Mouse (Mus musculus) adipocyte (in vitro differentiated cells): ENCODE results near the gene Card6.
"Not testable (repeated sequence)": the region's sequence is repeated elsewhere in the genome, so short reads cannot be mapped to it uniquely, and the experiment has no call there.

Experiments
- DNase-seq: peaks from one replicate; pipeline ENCODE4 v3.0.0-alpha.2; 2016; ENCODE audit warnings: low spot score

Gene Card6

DNA sequence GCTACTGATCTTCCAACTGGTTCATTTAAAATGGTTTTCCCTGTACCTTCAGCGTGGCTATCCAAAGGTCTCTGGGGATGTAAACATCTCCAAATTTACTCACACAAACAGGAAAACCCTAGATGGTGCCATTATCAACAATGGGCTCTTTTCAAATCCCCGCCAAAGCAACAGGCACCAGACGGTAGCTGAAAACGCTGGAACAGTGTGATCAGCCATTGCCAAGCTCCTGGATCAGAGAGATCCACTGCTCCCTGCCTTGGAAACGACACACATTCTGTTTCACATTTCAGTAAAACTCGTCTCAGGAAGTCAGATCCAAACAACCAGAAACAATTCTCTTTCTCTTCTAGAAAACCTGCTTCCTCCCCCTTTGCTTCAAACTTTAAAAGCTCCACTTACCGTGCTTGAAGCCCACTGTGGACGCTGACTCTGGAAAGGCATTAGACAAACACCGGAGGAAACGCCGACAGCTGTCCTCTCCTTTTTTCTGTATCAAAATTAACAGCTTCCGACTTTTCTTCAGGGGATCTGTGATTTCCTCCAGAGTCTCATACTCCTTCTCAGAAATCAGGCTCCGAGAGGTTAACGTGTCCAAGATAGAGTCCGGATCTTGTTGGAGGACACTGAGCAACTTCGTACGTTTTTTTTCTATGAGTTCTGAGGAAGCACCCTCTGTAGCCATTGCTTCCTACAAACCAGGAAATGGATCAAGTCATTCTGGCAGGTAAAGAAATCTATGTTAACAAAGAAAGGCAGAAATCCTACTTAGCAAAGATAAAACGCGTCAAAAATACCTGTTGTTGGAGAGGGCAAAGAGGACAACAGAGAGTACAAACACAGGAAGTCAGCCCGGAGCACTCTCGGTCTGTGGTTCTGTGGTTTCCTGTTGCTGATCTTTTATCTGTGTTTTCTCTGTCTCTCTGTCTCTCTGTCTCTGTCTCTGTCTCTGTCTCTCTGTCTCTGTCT, at the start of gene Card6:
Card6 (minus strand) TSS at position 854 of the 969 bp plus-strand sequence.
- DNase-seq, result no peak

DNA sequence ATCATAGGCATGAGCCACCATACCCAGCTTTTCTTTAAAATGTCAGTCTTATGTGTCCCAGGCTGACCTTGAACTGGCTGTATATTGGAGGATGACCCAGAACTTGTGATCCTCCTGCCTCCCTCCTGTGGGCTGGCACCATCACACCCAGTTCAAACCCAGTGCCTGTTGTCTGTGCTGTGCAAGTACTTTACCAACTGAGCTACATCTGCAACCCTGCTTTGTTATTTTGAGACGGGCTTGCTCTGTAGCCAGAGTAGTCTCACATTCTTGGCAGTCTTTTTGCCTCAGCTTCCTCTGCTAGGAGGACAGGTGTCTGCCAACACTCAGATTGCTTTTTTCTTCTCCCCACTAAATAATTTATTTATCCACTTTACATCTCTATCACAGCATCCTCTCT, 49.0 kb upstream of the Card6 start:
- DNase-seq, result no peak

DNA sequence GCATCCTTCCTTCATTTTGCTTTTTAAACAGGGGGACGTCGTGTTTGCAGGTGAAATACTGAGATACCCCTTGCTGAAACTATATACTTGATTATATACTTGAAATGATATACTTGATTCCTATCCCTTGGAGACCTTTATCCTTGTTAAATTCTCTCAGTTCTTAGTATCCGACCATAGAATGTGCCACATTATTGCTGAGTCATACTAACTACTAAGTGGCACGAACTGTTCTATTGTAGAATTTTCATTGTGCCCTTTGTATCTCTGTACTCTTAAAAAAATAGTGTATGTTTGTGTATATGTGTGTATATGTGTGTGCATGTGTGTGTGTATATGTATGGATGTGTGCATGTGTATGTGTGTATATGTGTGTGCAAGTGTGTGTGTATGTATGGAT, 48.0 kb upstream of the Card6 start:
- DNase-seq, result no peak

DNA sequence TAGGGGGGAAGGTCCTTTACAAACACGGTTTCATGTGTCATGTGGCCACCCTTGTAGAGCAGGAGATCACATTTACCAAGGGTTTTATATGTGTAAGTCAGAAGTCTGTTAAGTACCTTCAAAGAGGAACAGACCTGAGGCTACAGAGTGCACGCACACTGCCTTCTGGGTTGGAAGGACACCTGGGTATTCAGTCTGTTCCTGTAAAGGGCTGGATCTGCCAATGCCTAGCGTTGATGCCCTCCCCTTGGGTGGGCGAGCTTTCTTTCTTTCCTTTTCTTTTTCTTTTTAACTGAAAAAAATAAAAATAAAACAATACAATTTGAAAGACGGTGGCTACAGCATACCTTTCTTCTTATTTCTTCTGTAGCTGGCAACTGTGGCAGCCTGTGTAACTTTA, 46.8 kb upstream of the Card6 start:
- DNase-seq, result no peak

DNA sequence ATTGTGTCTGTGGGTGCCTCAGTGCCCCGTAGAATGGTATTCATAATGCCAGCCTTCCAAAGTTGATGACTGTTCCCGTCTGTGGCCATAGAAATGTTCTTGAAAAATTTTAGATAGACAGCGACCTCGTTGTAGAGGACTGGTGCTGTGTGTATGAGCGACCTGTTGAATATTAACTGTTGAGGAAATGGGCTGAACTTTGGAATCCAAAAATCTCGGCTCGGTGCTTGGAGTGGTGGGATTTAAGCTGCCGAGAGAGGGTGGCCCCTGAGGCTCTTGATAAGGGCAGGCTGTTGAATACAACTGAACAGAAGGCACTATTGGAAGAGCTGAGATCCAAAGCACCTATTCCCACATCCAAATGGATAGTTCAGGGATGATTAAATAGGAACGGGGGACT, 46.3 kb upstream of the Card6 start:
- no peak for DNase-seq

DNA sequence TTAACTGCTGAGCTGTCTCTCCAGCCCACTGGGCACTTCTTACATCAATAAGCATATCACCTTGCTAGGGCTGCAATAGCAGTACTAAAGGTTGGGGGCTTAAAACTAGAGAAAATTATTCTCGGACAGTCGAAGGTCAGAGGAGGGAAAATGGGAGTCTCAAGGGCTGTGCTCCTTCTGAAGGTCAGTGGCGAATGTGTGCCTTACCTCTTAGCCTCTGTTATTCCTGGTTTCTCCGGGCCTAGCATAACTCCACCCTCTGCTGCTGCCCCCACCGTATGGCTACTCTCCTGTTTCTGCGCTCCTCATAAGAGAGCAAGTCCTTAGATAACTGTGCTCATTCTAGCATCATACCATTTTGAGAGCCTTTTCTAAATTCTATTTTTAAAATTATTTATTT, 43.8 kb upstream of the Card6 start:
- no peak for DNase-seq

DNA sequence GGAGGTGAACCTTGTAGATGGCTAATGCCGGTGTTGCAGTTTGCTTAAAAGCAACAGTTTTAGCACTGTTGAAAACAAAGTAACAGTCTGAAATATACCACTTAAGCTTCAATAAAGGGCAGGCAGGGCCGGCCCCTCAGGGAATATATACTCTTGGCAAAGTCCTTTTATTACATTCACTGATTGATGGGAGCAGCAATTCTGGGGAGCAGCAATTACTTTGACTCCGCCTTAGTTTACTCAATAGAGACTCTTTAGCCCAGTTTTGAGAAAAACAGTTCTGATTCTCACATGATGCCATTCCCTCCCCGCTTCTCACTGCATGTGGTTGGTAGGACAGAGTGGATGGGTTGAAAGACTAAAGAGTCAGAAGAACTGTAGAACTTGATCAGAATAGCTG, 40.8 kb upstream of the Card6 start:
- peak; percentile 97 for DNase-seq

DNA sequence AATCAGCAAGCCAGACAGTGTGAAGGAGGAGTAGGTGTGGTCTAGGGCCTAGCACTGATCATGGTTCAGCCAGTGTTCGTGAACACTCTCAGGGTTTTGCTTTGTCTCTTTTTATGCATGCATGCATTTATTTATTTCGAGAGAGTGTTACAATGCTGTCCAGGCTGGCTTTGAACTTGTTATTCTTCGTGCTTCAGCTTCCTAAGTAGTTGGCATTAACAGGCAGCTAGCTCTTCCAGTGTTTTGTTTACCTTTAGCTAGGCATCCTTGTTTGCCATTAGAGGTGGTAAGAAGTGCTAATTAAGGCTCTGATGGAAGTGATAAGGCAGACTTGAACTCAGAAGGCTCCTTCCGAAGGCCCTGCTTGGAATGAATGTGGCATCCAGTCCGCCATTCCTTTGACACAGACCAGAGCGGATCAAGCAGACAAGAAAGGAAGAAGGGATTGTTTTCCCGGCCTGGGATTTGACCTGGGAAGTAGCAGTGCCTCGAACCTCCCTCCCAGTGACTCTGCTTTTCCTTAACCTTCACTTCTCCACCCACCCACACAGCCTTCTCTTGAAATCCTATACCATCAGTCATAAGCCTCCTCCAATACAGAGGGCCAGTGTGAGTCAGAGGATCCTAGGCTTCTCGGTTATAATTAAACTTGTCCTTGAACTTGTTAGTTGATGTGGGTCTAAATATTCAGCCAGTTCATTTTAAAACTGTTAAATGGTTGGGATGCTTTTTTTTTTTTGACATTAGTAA, 37.0 kb upstream of the Card6 start:
- DNase-seq, result peak; percentile 67

DNA sequence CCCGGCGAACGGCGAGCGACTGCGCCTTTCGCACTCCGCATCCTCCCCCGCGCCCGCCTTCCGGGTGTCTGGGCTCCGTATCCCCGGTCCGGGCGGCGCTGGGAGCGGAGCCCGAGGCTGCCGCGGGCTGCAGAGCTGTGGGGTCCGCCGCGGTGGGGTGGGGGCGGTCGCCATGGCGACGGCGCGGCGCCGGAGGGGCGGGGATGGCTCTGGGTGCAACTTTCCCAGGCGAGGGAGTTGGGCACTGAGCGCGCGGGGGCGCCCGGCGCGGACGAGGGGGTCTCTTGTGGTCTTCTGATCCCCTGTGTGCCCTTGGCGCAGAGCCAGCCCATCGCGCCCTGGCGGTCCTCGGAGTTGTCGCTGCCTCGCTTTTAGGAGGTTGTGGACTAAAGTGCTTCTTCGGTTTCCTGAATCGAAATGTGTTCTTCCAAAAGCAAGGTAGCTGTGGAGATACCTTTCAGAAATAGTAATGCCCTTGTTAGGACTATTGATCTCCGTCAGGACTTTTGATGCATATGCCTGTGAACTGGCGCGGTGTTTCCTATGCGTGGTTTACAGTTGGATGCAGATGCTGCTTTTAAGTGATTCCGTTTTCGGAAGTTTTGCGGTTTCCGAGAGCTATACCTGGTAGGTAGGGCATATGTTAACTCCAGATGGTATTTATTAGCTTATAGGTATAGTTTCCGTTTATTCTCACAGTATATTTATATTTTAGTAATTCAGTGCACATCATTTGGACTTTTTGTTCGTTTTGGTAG, 35.9 kb upstream of the Card6 start:
- peak; percentile 60 for DNase-seq

DNA sequence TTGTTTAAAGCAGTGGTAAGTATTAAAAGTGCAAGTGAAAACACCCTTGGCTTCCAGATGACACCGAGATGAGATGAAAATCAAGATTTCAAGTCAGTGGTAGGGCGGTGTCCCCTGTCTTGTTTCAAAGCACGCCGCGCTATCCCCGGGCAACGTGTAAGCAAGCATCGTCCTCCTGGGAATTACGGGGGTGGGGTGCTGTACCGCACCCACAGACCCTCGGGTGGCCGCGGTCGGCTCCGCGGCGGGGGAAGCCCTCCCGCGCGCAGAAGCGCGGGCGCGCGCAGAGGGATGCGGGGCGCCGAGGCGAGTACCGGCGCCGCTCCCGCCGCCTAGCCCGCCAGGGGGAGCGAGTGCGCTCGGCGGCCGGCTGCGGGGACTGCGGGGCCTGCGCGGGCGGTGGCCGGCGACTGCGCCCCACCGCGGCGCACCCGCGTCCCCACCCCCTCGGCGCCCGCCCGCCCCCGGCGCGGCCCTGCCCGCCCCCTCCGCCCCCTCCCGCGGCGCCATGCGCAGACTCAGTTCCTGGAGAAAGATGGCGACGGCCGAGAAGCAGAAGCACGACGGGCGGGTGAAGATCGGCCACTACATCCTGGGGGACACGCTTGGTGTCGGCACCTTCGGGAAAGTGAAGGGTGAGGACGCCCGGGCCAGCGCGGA, 35.2 kb upstream of the Card6 start, which contains the start of gene Prkaa1:
Prkaa1 (plus strand) TSS at position 501 of the 660 bp plus-strand sequence.
- DNase-seq, result peak; percentile 71

DNA sequence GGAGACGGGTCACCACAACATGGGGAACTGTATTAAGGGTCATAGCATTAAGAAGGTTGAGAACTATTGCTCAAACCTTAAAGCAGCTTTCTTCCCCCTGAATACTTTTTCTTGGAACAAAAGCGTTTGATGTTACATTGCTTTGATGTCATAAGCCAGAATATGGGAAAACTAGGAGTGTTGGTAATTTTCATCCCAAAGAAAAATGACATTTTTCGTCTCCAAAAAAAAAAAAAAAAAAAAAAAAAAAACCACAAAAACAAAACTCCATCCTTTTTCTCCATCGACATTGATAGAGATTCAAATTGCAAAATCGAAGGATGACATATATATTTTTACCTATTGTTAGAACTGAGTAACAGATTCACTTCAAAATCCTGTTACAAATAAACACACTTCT, 34.4 kb upstream of the Card6 start:
- DNase-seq, result no peak

DNA sequence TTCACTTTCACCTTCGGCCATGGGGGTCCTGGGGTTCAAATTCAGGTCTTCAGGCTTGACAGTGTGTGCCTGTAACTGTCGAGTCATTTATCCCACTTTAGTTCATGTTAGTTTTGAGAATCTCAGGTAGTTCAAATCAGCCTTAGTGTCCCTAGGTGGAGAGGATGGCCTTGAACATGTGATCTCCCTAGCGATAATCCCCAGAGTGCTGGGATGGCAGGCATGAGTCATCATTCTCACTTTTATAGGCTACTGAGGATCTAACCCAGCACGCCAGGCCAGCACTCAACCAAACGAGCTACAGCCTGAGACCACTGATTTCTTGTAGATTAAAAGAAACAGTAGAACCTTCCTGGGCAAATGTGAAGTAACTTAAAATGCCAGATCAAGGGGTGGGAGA, 33.7 kb upstream of the Card6 start:
- no peak for DNase-seq

DNA sequence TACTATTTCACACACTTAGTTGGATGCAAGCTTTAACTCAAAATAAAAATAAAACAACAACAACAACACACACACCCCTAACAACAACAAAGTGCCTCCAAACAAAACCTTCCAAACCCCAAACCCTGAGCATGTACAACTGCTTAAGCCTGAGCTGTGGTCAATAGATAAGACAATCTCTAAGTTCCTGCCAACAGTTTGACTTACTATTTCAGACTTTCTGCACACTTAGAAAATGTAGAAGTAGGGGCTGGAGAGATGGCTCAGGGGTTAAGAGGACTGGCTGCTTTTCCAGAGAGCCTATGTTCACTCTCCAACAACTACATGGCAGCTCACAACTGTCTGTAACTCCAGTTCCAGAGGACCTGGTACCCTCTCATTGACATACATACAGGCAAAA, 32.0 kb upstream of the Card6 start:
- no peak for DNase-seq

DNA sequence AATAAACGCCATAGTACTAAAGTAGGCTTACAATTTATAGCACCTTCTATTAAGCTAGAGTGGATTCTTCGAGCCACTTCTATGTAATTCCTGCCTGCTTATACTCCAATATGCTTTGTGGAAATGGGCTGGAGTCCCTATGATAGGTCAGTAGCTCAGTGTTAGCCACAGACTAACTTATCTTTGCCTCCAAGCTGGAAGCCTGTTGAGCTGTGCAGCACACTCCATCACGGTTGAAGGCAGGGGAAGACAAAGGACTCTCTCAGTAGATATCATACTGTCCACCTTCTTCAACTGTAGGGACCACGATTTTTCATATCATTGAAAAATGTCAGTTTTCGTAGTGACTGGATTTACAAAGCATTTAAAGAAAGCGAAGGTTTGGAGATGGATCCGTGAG, 31.5 kb upstream of the Card6 start:
- DNase-seq, result no peak

DNA sequence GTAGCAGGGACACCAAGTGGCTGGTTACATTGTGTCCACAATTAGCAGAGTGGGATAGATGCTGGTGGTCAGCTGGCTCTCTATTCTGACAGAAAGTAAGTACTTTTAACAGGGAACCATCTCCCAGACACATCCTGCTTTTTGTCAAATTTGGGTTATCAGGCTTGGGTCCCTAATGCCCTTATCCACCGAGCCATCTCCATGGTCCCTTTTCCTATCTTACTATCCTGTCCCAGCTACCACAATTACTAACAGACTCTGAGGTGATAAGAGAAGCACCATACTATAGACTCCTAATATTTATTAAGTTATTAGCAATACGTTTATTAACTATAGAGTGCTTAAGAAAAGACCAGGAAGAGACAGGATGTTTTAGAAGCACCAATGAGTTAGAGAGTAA, 31.0 kb upstream of the Card6 start:
- no peak for DNase-seq

DNA sequence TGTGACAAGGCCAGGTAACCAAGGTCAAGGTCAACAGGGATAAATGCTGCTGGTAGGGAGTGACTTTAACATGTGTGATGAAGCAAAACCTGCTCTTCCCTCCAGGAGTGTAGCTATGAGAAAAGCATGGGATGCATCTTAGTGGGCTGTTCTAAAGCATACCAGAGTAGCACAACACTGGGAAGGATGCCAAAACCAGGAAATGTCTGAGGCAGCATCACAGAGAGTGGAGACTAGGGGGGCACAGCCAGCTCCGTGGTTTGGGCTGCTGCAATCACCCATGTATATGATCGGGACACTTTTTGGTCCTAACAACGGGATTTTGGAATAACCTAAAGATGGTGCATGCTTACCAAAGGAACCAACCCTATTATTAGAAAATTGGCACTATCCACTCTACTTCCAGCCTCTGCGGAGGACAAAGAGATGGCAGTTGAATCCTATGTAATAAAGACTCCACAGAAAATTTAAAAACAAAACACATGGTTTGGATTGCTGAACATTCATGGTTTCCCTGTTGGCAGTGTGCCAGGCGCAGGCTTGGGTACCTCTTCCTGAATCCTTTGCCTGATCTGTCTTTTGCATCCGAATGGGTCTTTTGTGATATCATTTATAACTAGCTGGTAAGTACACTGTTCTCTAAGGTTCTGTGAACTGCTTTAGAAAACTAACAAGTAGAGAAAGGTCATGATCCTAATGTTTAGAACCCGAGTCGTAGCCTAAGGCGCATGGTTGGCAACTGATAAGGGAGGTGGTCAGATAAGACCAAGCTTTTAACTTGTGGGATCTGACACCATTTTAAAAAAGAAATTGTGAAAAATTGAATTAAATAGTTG, 29.9 kb upstream of the Card6 start:
- no peak for DNase-seq

DNA sequence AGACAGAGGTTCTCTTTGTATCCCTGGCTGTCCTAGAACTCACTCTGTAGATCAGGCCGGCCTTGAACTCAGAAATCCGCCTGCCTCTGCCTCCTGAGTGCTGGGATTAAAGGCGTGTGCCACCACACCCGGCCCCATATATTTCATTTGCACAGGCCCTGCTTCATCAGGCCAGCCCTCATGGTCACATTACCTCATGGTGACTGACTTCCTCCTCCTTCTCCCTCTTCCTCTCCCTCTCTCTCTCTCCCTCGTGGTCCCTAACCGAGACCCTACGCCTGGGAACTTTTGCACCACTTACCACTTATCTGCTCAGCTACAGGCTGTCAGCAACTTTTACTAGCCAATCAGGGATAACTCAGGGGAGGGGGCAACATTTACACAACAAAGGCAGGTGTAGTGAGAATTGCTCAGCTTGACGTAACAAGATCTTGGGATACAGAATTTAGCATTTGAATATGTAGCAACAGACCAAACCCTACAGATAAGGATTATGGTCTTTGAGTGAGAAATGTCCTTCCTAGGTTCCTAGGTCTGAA, 26.7 kb upstream of the Card6 start:
- no peak for DNase-seq

DNA sequence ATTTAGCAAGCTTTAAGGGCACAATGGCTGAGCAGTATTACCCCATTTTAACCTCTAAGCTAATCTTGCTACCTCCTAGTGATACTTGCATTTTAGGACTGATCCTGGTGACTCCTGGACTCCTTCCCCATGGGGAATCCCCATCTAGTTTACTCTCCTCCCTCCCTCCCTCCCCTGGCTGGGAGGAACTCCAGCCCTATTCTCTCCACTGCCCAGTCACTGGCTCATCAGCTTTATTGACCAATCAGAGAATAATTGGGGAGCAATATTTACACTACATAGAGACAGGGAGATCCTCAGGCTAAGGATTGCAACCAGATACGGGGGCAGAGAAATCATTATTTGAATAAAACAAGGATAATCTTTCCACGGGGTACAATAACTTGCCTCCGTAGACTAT, 25.8 kb upstream of the Card6 start:
- DNase-seq, result no peak

DNA sequence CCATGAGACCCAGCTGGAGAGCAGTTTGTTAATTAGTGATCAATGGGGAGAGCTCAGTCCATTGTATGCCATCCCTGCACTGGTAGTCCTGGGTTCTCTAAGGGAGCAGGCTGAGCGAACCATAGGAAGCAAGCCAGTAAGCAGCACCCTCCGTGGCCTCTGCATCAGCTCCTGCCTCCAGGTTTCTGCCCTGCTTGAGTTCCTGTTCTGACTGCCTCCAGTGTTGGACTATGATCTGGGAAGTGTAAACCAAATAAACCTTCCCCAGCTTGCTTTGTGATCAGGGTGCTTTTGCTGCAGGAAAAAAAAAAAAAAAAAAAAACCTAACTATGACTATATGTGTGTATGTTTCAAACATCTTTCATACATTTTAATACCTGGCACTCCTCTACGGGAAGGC, 25.0 kb upstream of the Card6 start:
- DNase-seq, result no peak

DNA sequence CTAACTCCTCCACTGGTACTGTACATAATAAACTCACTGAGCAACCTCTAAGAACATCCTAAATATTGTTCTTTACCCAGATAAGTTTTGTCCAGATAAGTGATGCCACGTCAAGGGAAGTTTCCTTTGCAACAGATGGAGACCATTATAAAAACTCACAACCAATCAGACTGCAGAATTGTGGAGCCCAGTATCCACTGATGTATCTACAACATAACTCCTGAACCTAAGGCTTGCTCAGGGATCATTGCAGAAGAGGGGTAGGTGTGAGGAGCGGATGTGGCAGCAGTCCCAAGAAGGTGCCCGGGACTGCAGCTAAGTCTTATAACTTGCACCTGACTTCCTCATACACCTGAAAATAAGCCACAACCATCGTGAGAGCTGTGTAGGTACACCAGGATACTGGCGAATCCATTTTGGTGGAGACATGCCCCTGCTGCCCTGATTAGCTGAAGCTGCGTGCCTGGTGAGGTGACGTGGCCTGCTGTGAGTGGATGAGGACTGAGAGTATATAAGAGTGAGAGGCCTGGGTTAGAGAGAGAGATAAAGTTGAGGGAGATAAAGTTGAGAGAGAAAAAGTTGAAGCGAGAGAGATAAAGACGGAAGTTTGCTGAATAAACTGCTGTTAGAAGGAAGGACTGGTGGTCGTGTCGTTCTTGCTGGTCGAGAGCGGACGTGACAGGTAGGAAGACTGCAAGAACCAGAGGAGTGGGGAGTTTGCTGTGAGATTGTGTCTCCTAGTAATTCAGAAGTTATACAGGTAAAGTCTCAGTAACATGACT, 22.7 kb upstream of the Card6 start:
- DNase-seq, result not testable (repeated sequence)
